Mouse (Mus musculus) adrenal gland, adult 18-20 months (tissue): Measurements from ENCODE around the gene Nt5e. TPM values are rescaled to one million over a fixed set of nuclear protein-coding genes. Genes with fewer than 3 reads are reported as not detected.

ENCODE experiments used
- DNase-seq, 2 experiments: peaks; one replicate each; pipeline ENCODE4 v3.0.0; 2021 to 2022; ENCODE audit warnings: low spot score in 2 of 2
- total RNA-seq, 2 experiments: library from RNA; stranded (reverse); gene quantifications; 1 replicate in 1 of 2; 2 replicates in 1 of 2; pipeline ENCODE4 v1.2.3; 2021

The Nt5e gene
- total RNA-seq, 2 experiments from 2014 or later, result 6.3 to 8.4 TPM

DNA sequence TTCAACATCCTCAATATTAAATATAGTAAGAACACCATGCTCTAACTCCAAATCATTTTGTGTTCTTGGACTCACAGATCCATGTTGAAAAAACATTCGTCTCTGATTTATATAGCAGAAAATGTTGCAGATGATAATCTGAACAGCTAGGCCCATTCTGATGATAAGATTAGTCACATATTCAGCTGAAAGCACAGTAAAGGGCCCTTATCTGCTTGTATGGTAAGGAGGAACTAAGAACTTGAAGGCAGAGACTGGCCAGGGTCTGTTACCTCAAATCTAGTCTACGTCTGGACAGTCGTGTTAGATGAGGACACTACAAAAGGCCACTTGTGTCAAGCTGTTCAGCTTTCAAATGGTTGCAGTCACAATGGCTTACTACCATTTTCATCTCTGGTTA lies 52.1 kb downstream of the Nt5e start:
- no peak for DNase-seq

DNA sequence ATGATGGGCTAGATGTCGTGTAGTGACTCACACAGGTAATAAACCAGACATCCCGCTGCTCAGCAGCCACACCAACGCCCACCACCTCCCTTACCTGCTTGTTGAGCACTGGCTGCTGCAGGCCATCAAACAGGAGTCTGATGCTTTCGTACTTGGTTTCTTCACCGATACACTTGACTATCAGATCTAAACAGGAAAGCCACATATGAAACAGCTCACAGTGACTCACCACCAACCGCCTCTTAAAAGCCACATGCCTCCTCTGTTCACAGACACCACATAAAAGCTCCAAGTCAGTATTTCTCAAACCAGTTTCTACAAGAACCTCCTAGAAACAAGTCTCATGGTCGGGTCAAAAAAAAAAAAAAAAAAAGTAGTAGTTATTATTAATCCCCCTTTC lies 53.1 kb downstream of the Nt5e start:
- no peak for DNase-seq

DNA sequence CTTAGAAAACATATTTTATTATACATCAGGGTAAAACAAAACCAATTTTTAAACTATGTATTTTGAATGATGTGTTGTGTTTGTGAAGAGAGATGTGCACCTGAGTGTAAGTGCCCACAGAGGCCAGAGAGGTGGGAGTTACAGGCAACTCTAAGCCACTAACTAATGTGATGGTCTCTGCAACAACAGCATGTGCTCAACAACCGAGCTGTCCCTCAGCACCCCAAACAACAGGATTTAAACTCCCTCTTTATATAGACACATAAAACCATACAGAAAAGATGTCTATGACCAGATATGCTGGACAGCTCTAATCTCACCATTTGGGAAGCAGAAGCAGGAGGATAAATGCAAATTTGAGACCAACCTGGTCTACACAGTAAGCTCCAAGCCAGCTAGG lies 53.5 kb downstream of the Nt5e start:
- no peak for DNase-seq

DNA sequence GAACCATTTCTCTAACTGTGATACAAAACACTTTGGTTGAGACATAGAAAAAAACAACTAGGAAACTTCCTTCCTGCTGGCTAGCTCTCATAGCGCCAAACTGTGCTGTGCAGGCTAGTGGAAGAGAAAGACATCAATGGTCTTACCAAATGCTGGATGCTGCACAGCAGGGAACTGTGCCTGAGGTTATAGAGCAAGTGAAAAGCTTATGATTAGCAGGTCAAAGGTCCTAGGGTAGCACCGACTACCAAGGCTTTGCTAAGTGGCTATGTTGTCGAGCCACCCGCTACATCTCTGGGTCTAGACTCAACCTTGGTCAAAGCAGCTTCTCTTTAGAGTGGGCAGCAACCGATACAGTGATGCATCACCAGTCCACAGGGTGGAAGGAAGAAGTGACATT lies 61.8 kb downstream of the Nt5e start:
- DNase-seq, result no peak

DNA sequence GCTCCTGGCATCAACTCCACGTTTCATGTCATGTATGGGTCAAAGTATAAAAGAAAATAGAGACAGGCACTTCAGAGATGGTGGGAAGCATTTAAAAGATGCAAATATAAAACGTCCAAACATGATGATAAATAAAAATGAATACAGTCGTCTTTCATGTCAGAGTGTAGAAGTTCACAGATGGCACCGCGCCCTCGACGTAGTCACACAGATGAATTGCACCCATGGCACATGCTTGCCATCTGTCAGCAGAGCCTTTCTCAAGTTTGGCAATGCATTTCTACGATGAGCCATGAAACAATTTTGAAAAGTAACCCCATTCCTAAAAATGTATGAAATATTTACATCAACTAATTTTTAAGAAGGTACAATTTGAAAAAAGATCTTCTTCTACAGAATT lies 67.9 kb downstream of the Nt5e start:
- no peak for DNase-seq

DNA sequence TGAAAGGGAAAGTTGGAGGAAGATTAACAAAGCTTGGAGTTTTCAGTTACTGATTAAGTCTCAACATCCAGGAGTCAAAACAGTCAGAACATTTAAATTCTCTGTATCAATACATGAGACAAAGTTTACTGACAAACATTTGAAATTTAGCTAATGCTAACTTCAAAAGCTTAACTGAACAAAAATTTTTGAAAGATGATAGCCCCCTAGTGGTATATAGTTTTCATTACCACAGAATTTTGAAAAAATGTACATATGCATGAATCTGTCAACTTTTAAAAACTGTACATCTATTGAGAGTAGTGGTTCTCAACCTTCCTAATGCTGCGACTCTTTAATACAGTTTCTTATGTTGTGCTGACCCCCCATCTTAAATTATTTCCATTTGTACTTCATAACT lies 71.5 kb downstream of the Nt5e start:
- DNase-seq, result no peak

DNA sequence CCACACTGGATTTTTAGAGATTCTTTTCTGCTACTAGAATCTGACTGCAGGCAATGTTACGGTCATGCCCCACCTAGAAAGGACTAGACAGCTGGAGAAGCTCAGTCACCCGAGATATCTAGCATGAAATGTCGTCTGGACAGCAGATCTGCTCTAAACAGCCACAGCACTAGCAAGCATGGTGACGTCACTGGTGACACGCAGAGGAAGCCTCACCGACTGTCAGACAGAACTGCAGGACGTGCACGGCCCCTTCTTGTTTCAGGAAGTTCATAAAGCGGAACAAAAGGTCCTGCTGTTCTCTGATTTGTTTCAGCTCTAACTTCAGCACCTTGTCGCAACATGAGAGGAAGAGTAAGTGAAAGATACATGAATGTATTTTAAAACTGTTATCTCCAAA lies 77.1 kb downstream of the Nt5e start:
- DNase-seq, result no peak

DNA sequence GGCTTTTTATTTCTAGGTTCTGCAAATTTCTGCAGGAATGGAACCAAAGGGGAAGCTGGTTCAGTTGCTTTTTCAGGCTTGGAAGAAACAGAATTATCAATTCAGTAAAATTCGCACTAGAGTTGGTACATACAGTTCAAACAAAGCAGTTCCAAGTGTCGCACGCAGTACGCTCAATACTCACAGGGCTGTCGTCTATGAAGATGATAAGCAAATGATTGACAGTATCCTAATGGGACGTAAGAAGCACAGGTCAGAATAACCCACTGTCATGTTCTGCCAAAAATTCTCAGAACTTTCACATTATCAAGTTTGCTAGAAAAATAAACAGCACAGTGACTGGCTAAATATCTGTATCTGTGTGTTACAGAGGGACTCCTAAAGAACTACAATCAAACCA lies 77.5 kb downstream of the Nt5e start:
- DNase-seq, result no peak

DNA sequence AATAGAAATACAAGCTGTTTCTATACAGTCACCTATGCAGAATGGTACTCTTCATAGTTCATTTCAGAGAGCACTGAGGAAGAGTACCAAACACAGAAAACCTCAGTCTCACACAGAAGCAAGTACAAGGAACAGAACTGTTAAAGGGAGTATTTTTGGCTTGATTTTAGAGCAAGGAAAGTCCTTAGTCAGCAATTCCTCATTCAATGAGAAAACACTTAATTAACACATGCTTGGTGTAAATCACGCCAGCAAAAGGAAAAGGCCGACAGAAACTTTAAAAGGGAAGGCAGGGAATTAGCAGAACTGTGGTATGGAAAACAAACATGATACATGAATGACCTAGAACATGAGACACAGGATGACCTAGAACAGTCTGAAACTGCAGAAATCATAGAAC lies 83.0 kb downstream of the Nt5e start:
- DNase-seq, result no peak

DNA sequence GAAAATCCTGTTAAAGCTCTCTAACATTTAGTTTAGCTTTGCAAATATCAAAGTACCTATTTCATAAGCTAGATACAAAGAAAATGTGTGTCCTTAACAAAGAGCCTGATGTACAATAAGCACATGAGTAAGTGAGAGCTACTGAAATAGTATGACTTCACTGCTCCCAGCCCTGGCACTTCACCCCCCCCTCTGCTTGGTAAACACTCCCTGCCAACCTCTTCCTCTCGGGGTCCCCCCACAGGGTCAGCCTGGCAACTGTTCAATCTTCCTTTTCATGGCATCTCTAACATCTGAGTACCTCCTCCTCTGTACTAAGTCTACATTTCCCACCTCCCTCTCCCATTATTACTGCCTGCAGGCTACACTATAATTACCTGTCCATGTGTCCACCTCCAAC lies 89.8 kb downstream of the Nt5e start:
- DNase-seq, result no peak

Other genes starting within 250 kb of the Nt5e start
- gene Snx14, start 111.8 kb downstream of the Nt5e start, total RNA-seq, result 10 to 100 TPM; 38.7 to 55.1 TPM
- gene Gm20537, start 129.4 kb downstream of the Nt5e start, total RNA-seq, result 1 to 10 TPM in 1 of 2 experiments, under 1 TPM in 1; 0.99 to 1.2 TPM
- gene Syncrip, start 155.4 kb downstream of the Nt5e start, total RNA-seq, result 10 to 100 TPM; 72.3 to 93.0 TPM
- 10 to 100 TPM; 10.3 to 11.3 TPM for gene Zfp949, start 220.8 kb downstream of the Nt5e start, total RNA-seq